Mouse (Mus musculus) neural tube, embryonic 14.5 days (tissue): ENCODE data around the gene Pik3r2. TPM values are rescaled to one million over a fixed set of nuclear protein-coding genes. Genes with fewer than 3 reads are reported as not detected.

Experiments
- ATAC-seq: fragments of 200-750 bp; cut with Nextera tagmentation; 2 replicates; pipeline ENCODE4 v1.8.0; 2017; ENCODE audit warnings: low read depth, mild to moderate bottlenecking, moderate TSS enrichment, moderate library complexity
- H3K27ac ChIP-seq: fragments of 300-500 bp; sonication (generic); 2 replicates; pipeline ENCODE4 v1.5.1; 2014; ENCODE audit warnings: low read depth, mild to moderate bottlenecking, control low read depth, low read length, moderate library complexity, mixed read lengths
- H3K27me3 ChIP-seq: fragments of 300-500 bp; sonication (generic); 2 replicates; pipeline ENCODE4 v1.6.1; 2014; ENCODE audit warnings: low read length; ENCODE audit not compliant: control insufficient read depth, insufficient read depth
- H3K36me3 ChIP-seq: fragments of 300-500 bp; sonication (generic); 2 replicates; pipeline ENCODE4 v1.6.1; 2014; ENCODE audit warnings: low read length, mixed read lengths; ENCODE audit not compliant: control insufficient read depth, insufficient read depth
- H3K4me1 ChIP-seq: fragments of 300-500 bp; sonication (generic); 2 replicates; pipeline ENCODE4 v1.6.1; 2014; ENCODE audit warnings: low read length; ENCODE audit not compliant: control insufficient read depth, insufficient read depth
- H3K4me2 ChIP-seq: fragments of 300-500 bp; sonication (generic); 2 replicates; pipeline ENCODE4 v1.6.1; 2014; ENCODE audit warnings: mild to moderate bottlenecking, low read depth, low read length, control low read depth
- H3K4me3 ChIP-seq: fragments of 300-500 bp; sonication (generic); 2 replicates; pipeline ENCODE4 v1.5.1; 2014; ENCODE audit warnings: low read depth, low read length, control low read depth, mixed read lengths
- H3K9ac ChIP-seq: fragments of 300-500 bp; sonication (generic); replicated peaks from 2 replicates; pipeline ENCODE4 v1.6.1; 2014; ENCODE audit warnings: low read depth, mild to moderate bottlenecking, control low read depth, low read length, mixed read lengths
- H3K9me3 ChIP-seq: fragments of 300-500 bp; sonication (generic); 2 replicates; pipeline ENCODE4 v1.6.1; 2016; ENCODE audit warnings: low read length; ENCODE audit not compliant: control insufficient read depth
- WGBS: fragments of 180-500 bp; shearing (Covaris S2); extraction: QIAGEN DNeasy Blood & Tissue Kit; methylation state at CpG from one replicate; pipeline ENCODE4 v1.1.7; 2014; 5-methylcytosine and 5-hydroxymethylcytosine counted together
- polyA plus RNA-seq: library from polyadenylated mRNA; unstranded; fragments of >200 nt; fragmentation: Nextera tagmentation; extraction: Ambion mirVana; gene quantifications from 2 replicates; pipeline ENCODE4 v1.2.1, GENCODE M21; 2014

Pik3r2 gene
- polyA plus RNA-seq, 1 experiment from 2014 or later, result 72.2 TPM

DNA sequence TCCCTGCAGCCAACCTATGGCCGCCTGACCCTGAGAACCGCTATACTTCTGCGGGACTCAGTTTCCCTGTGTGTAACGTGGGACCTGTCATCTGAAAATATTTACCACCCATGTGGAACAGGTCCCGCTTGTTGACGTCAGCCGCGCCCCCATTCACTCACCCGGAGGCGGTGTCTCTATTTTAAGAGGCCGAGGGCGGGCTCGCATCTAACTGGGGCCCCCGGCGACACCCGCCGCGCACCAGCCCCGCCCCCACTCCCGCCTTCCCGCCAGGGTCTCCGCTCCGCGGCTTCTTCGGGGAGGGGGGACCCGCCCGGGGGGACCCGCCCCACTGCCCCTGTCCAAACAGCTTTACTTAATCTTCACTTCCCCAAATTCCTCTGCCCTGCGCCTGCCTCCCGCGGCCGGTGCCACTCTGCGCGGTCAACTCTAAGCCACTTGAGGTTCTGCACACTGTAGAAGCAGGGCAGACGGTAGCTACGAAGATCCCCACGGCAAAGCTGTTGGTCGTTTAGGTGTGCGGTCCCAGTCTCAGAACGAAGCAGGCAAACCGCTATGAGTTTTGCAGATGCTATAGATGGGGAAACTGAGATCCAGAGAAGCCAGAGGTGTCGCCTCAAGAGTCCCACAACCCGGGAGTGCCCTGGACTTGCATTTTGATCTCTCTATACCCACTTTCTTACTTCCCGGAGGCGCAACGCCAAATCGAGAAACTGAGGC is 27.4 kb upstream of the Pik3r2 start:
- Histone ChIP-seq H3K4me2 (peak overlapping the region; percentile 65), H3K4me3 (peak overlapping the region; percentile 44), H3K4me1 (peaks cover 5% of the 10 kb centered on the region; the same call in 1 of the 2 replicates), H3K9me3 (no peaks in the 10 kb centered on the region), H3K27me3 (peaks cover 23% of the 10 kb centered on the region), H3K27ac (no peak overlapping the region), H3K9ac (0 out of 2 replicates have a peak overlapping the region, but pooled peaks have one; percentile 25), H3K36me3 (no peaks in the 10 kb centered on the region)
- whole genome bisulfite sequencing, result 2% methylated on average over 44 of the region's 47 CpGs
- 0 out of 2 replicates have a peak, but pooled peaks have one; percentile 15 for ATAC-seq

- H3K36me3 ChIP-seq, result no peaks in the 10 kb centered on the region
- H3K27me3 ChIP-seq, result peaks cover 25% of the 10 kb centered on the region
- peaks cover 9% of the 10 kb centered on the region; the same call in 1 of the 2 replicates for H3K4me1 ChIP-seq
- WGBS, result 73% methylated on average over 11 of the region's 11 CpGs
- no peaks in the 10 kb centered on the region for H3K9me3 ChIP-seq
- no peak overlapping the region for H3K4me3 ChIP-seq
- H3K9ac ChIP-seq, result no peak overlapping the region
- no peak for ATAC-seq
- no peak overlapping the region for H3K4me2 ChIP-seq
- H3K27ac ChIP-seq, result no peak overlapping the region
Measured at GRCm38 (mm10) chr8:70802786-70803510, 26.4 kb upstream of the Pik3r2 start.

GRCm38 (mm10) chr8:70801830-70802229 is 25.3 kb upstream of the Pik3r2 start:
- WGBS, result 71% methylated on average over 1 of the region's 1 CpGs

DNA sequence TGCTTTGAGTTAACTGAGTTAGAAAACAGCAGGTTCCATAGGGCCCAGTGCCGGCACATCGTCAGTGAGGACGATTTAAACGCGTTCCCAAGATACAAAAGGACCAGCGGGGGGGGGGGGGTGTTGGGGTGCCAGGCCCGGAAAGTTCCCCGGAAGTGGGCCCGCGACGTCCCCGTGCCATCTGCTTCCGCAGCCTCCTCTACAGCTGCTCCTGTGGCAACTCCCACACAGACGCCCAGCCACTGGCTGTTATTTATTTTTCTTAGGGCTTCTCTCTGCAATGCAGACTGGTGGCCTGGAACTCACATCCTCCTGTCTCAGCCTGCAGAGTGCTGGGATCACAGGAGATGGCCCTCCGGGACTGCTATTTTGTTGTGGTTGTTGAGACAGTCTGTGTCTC is 24.6 kb upstream of the Pik3r2 start:
- Histone ChIP-seq H3K27ac (no peak overlapping the region), H3K36me3 (no peaks in the 10 kb centered on the region), H3K9me3 (no peaks in the 10 kb centered on the region), H3K4me2 (no peak overlapping the region), H3K4me3 (no peak overlapping the region), H3K9ac (no peak overlapping the region), H3K4me1 (peaks cover 11% of the 10 kb centered on the region; the same call in 1 of the 2 replicates), H3K27me3 (peaks cover 24% of the 10 kb centered on the region)
- WGBS, result 22% methylated on average over 15 of the region's 15 CpGs
- no peak for ATAC-seq

More at GRCm38 (mm10) chr8:70801830-70802229, 25.3 kb upstream of the Pik3r2 start:
- Histone ChIP-seq H3K4me3 (no peak overlapping the region), H3K27me3 (peaks cover 25% of the 10 kb centered on the region), H3K36me3 (no peaks in the 10 kb centered on the region), H3K9ac (no peak overlapping the region), H3K4me2 (no peak overlapping the region), H3K27ac (no peak overlapping the region), H3K4me1 (peaks cover 11% of the 10 kb centered on the region; the same call in 1 of the 2 replicates), H3K9me3 (no peaks in the 10 kb centered on the region)
- no peak for ATAC-seq

- H3K4me3 ChIP-seq, result no peak overlapping the region
- H3K27me3 ChIP-seq, result peaks cover 23% of the 10 kb centered on the region
- no peak overlapping the region for H3K9ac ChIP-seq
Measured at GRCm38 (mm10) chr8:70800648-70801047, 24.1 kb upstream of the Pik3r2 start.

DNA sequence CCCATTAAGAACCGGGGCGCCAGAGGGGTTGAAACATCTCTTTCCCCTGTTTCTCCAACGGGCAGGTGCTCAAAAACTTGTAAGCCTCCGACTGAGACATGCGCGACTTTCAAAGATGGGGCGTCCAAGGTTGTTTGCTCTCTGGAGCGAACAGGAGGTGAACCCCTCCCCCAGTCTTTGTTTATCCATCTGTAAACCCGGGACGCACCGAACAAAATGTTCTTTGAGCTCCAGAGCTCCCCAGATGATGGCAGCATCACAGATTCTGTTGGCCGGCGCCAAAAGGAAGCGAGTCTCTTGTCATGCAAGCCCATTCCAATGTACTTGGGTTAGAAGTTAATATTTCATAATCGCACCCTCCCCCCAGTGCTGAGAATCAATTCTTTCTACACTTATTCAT is 21.8 kb upstream of the Pik3r2 start:
- ATAC-seq, result no peak
- H3K27ac ChIP-seq, result no peak overlapping the region
- no peaks in the 10 kb centered on the region for H3K9me3 ChIP-seq
- H3K9ac ChIP-seq, result no peak overlapping the region
- peak overlapping the region; percentile 79 for H3K4me2 ChIP-seq
- WGBS, result 9% methylated on average over 15 of the region's 15 CpGs
- H3K36me3 ChIP-seq, result no peaks in the 10 kb centered on the region
- H3K4me1 ChIP-seq, result peaks cover 7% of the 10 kb centered on the region; the same call in 1 of the 2 replicates
- peak overlapping the region; percentile 55; the same call in 1 of the 2 replicates for H3K4me3 ChIP-seq
- peaks cover 9% of the 10 kb centered on the region for H3K27me3 ChIP-seq

More at GRCm38 (mm10) chr8:70800648-70801047, 24.1 kb upstream of the Pik3r2 start:
- no peak for ATAC-seq
- Histone ChIP-seq H3K36me3 (no peaks in the 10 kb centered on the region), H3K27ac (no peak overlapping the region), H3K9me3 (no peaks in the 10 kb centered on the region), H3K4me1 (peaks cover 11% of the 10 kb centered on the region; the same call in 1 of the 2 replicates), H3K4me2 (no peak overlapping the region)
- WGBS, result 39% methylated on average over 10 of the region's 10 CpGs

- ATAC-seq, result peak; percentile 80
- peak overlapping the region; percentile 66 for H3K9ac ChIP-seq
- peaks cover 9% of the 10 kb centered on the region for H3K27me3 ChIP-seq
- no peak overlapping the region for H3K27ac ChIP-seq
- peak overlapping the region; percentile 79 for H3K4me2 ChIP-seq
- WGBS, result under 1% methylated on average over 57 of the region's 57 CpGs
- peaks cover 11% of the 10 kb centered on the region for H3K4me1 ChIP-seq
- peak overlapping the region; percentile 55 for H3K4me3 ChIP-seq
- no peaks in the 10 kb centered on the region for H3K36me3 ChIP-seq
- H3K9me3 ChIP-seq, result no peaks in the 10 kb centered on the region
Measured at GRCm38 (mm10) chr8:70797081-70798070, 20.9 kb upstream of the Pik3r2 start.

DNA sequence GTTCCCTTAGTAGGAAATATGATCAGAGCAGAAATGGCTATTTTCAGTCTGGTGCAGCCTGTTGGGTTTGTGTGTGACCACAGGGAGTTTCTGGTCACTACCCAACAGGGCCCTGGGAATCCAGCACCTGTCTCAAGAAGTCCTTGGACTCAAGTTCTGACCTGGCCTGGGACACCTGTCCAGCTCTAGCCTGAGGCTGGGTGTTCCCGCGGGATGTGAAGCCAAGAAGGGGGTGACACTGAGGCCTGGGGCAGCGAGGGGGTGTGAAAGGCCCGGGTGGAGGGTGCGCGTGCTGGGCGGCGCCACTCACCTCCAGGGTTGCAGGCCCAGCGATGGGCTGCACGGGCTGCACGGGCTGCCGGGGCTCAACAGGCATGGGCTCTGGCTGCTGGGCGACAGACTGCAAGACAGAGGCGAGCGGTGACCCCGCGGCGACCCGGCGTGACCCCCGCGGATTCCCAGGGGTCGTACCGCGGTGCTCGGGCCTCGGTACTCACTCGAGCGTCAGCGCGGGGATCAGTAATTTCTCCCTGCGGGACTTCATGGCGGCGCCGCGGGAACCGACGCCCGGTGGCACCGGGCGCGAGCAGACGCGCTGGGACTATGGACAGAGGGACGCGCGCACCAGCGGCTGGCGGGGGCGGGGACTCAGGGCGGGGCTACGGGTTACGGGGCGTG is 20.0 kb upstream of the Pik3r2 start:
- WGBS, result 2% methylated on average over 54 of the region's 54 CpGs
- Histone ChIP-seq H3K9ac (peak overlapping the region; percentile 66), H3K4me1 (peaks cover 11% of the 10 kb centered on the region), H3K4me3 (peak overlapping the region; percentile 55), H3K27ac (no peak overlapping the region), H3K4me2 (peak overlapping the region; percentile 79), H3K9me3 (no peaks in the 10 kb centered on the region), H3K36me3 (no peaks in the 10 kb centered on the region), H3K27me3 (peaks cover 9% of the 10 kb centered on the region)
- peak; percentile 1; the same call in 1 of the 2 replicates for ATAC-seq
